Mouse (Mus musculus) CH12.LX (cell line): ENCODE measurements around the gene Polr3gl.

Source experiments
- CTCF ChIP-seq, 2 experiments: IDR thresholded peaks in 1 of 2; conservative IDR thresholded peaks in 1 of 2; 2 replicates each; pipeline ENCODE4 v1.5.1; 2011 to 2012; ENCODE audit warnings: low read depth in 2 of 2, low read length in 2 of 2, improper control_type of control experiment in 1 of 2, inconsistent platforms in 1 of 2, mild to moderate bottlenecking in 1 of 2, moderate library complexity in 1 of 2
- E2F4 ChIP-seq: IDR thresholded peaks from 2 replicates; pipeline ENCODE4 v1.6.1; 2011; ENCODE audit warnings: low read depth, low read length, improper control_type of control experiment; ENCODE audit not compliant: insufficient replicate concordance
- EP300 ChIP-seq: IDR thresholded peaks from 2 replicates; pipeline ENCODE4 v1.6.1; 2011; ENCODE audit warnings: low read length, improper control_type of control experiment
- HCFC1 ChIP-seq: IDR thresholded peaks from 2 replicates; pipeline ENCODE4 v1.6.1; 2012; ENCODE audit warnings: low read depth, mild to moderate bottlenecking, inconsistent platforms, low read length, improper control_type of control experiment
- JUND ChIP-seq: conservative IDR thresholded peaks from 2 replicates; pipeline ENCODE4 v1.6.1; 2011; ENCODE audit warnings: low read depth, low read length, improper control_type of control experiment
- KAT2A ChIP-seq: IDR thresholded peaks from 2 replicates; pipeline ENCODE4 v1.6.1; 2012; ENCODE audit warnings: low read length, improper control_type of control experiment, inconsistent platforms; ENCODE audit not compliant: insufficient replicate concordance
- MAX ChIP-seq: IDR thresholded peaks from 2 replicates; pipeline ENCODE4 v1.6.1; 2011; ENCODE audit warnings: low read length, improper control_type of control experiment
- MEF2A ChIP-seq: IDR thresholded peaks from 2 replicates; pipeline ENCODE4 v1.6.1; 2014; ENCODE audit warnings: low read depth, mild to moderate bottlenecking, inconsistent platforms, low read length, improper control_type of control experiment, borderline replicate concordance
- POLR2A ChIP-seq: IDR thresholded peaks from 2 replicates; pipeline ENCODE4 v1.6.1; 2011; ENCODE audit warnings: low read depth, mild to moderate bottlenecking, improper control_type of control experiment, low read length

GRCm38 (mm10) chr3:96581771-96582515 is 12.0 kb downstream of the Polr3gl start:
- TF ChIP-seq CTCF (conservative IDR thresholded peaks at IDR 0.05 in 1 of 2, IDR thresholded peaks at IDR 0.05 in 1 of 2; ENCODE audit: low read depth in 2 of 2, low read length in 2 of 2) (no peak), EP300 (no peak), HCFC1 (no peak), E2F4 (no peak), MEF2A (no peak), KAT2A (no peak), POLR2A (no peak), MAX (no peak), JUND (no peak)
